Mouse (Mus musculus) ES-E14 (cell line): ENCODE results near the gene Pkd2.

Experiments used
- HCFC1 ChIP-seq: IDR thresholded peaks from 2 replicates; pipeline ENCODE4 v1.6.1; 2012; ENCODE audit warnings: low read length, inconsistent platforms, borderline replicate concordance; ENCODE audit not compliant: insufficient read depth
- MAFK ChIP-seq: IDR thresholded peaks from 2 replicates; pipeline ENCODE4 v1.6.1; 2014; ENCODE audit warnings: mild to moderate bottlenecking, low read depth, low read length, inconsistent platforms; ENCODE audit not compliant: insufficient read depth
- ZNF384 ChIP-seq: IDR thresholded peaks from 2 replicates; pipeline ENCODE4 v1.6.1; 2012; ENCODE audit warnings: low read depth, low read length, inconsistent platforms

DNA sequence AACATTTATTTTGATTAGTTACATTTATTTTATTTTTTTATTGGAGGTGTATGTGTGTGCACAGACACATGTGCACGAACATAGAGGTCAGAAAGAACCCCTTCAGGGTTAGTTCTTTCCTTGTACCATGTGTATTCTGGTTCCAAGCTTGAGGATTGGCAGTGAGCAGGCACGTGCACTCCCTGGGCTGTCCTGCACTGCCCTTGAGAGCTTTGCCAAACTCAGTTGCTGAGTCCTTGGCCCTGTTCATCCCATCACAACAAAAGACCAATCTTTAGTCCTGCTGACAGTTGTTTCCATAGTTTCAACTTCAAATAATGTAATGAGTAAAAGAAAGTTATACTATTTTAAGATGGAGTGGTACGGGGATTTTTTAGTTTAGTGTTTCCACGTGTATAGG lies 80.1 kb downstream of the Pkd2 start:
- no peak for TF ChIP-seq ZNF384
- TF ChIP-seq HCFC1: no peak
- TF ChIP-seq MAFK: no peak
